Mouse (Mus musculus): ENCODE measurements around the gene Cfap43. TPM values are rescaled to one million over a fixed set of nuclear protein-coding genes. Genes with fewer than 3 reads are reported as not detected.
A peak's percentile ranks its signal among the peaks of the same experiment; 100 is the strongest.

The Cfap43 gene
- polyA plus RNA-seq (2016; fragmentation: Nextera tagmentation; extraction: Ambion mirVana), result 0.06 and 0.11 TPM in 2 replicates

DNA sequence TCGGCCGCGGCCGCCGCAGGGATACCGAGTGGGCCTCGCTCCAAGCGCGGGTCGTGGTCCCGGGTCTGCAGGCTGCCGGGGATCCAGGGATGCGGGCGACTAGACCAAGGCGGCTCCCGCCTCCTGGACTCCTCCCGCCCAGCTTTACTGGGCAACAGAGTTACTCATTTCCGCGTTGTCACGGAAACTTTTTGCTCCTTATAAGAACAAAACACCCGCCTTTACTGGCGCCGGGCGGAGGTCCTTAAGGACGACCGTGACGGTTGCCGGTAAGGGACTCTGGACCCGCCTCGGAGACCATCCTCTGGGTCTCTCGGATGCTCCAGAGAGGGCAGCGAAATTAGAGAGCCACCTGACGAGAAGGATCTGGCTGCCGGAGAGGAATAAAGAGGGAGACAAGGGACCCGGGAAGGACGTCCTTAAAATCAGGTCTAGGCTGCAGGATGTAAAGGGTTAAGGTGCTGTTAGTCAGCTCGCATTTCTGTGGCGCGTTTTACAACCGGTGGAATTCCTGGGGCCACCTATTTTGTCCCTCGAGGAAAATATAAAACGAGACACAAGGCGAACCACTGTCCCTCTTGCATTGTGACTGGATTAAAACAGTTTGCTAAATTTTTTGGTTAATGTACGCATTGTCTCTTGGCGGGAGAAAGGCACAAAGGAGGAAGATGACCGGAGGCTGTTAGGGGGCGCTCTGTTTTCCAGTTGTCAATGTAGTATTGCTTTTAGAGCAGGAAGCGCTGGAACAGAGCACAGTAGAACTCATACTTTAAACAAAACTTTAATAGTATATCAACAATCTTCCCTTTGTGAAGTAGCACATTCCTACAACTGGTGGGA is at the start of gene Cfap43, which contains the start of gene Itprip:
Gene Cfap43, minus strand, starts transcription at position 162 of the 840 bp plus-strand sequence.
Gene Itprip, minus strand, starts transcription at position 174 of the 840 bp plus-strand sequence.
- Histone ChIP-seq H3K36me3 (0 out of 2 replicates have a peak, but pooled peaks cover under 1% of the 10 kb centered on the region), H3K4me1 (peaks cover 33% of the 10 kb centered on the region), H3K9me3 (no peaks in the 10 kb centered on the region), H3K27ac (peak within 1 kb of the TSS; percentile 97), H3K4me3 (peak within 1 kb of the TSS; percentile 86), H3K27me3 (ENCODE audit: insufficient read depth, poor library complexity, severe bottlenecking) (no peaks in the 10 kb centered on the region)
- under 1% methylated on average over 48 of the region's 48 CpGs for WGBS
- peak; percentile 93 for DNase-seq (ENCODE audit: low spot score)

GRCm38 (mm10) chr19:47958181-47958580 is 39.1 kb upstream of the Cfap43 start:
- Histone ChIP-seq H3K27me3 (ENCODE audit: insufficient read depth, poor library complexity, severe bottlenecking) (no peaks in the 10 kb centered on the region), H3K4me1 (no peaks in the 10 kb centered on the region), H3K27ac (no peak overlapping the region), H3K36me3 (no peaks in the 10 kb centered on the region), H3K9me3 (no peaks in the 10 kb centered on the region), H3K4me3 (no peak overlapping the region)
- WGBS, result 69% methylated on average over 13 of the region's 13 CpGs
- DNase-seq (ENCODE audit: low spot score), result no peak

DNA sequence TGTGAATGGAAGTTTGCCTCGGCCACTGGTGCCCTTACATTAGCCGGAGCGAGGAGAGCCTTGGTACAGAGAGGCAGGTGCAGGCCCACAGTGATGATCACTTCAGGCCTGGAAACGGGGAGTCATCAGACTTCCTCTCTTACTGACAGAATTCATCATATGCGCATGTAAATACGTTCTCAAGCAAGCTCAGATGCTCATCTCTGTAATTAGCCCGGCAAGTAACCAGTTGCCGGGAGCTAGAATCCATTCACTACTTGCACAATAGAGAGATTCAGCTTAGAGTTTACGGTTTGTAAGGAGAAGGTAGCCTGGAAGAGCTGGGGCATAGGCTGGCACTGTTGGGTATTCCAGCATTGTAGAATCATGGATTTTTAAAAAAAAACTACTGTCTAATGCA is 34.1 kb upstream of the Cfap43 start:
- WGBS, result 80% methylated on average over 9 of the region's 9 CpGs
- no peaks in the 10 kb centered on the region for H3K36me3 ChIP-seq
- no peak overlapping the region for H3K4me3 ChIP-seq
- H3K9me3 ChIP-seq, result no peaks in the 10 kb centered on the region
- no peak overlapping the region for H3K27ac ChIP-seq
- DNase-seq (ENCODE audit: low spot score), result no peak
- H3K27me3 ChIP-seq (ENCODE audit: insufficient read depth, poor library complexity, severe bottlenecking), result no peaks in the 10 kb centered on the region
- no peaks in the 10 kb centered on the region for H3K4me1 ChIP-seq

GRCm38 (mm10) chr19:47950946-47951345 is 31.9 kb upstream of the Cfap43 start:
- Histone ChIP-seq H3K4me3 (no peak overlapping the region), H3K27me3 (ENCODE audit: insufficient read depth, poor library complexity, severe bottlenecking) (peaks cover 4% of the 10 kb centered on the region; the same call in 1 of the 2 replicates), H3K36me3 (no peaks in the 10 kb centered on the region), H3K27ac (no peak overlapping the region), H3K4me1 (no peaks in the 10 kb centered on the region), H3K9me3 (no peaks in the 10 kb centered on the region)
- 86% methylated on average over 7 of the region's 7 CpGs for WGBS
- no peak for DNase-seq (ENCODE audit: low spot score)

GRCm38 (mm10) chr19:47946821-47947465 is 27.9 kb upstream of the Cfap43 start:
- no peak for DNase-seq (ENCODE audit: low spot score)
- Histone ChIP-seq H3K4me1 (no peaks in the 10 kb centered on the region), H3K36me3 (no peaks in the 10 kb centered on the region), H3K27ac (no peak overlapping the region), H3K4me3 (0 out of 2 replicates have a peak overlapping the region, but pooled peaks have one; percentile 5), H3K9me3 (no peaks in the 10 kb centered on the region), H3K27me3 (ENCODE audit: insufficient read depth, poor library complexity, severe bottlenecking) (peaks cover 11% of the 10 kb centered on the region; the same call in 1 of the 2 replicates)
- WGBS, result 53% methylated on average over 23 of the region's 23 CpGs

- DNase-seq (ENCODE audit: low spot score), result no peak
- no peak overlapping the region for H3K27ac ChIP-seq
- H3K4me1 ChIP-seq, result peaks cover 10% of the 10 kb centered on the region
- no peak overlapping the region for H3K4me3 ChIP-seq
- H3K27me3 ChIP-seq (ENCODE audit: insufficient read depth, poor library complexity, severe bottlenecking), result peaks cover 22% of the 10 kb centered on the region; the same call in 1 of the 2 replicates
- no peaks in the 10 kb centered on the region for H3K36me3 ChIP-seq
- 82% methylated on average over 6 of the region's 6 CpGs for WGBS
- no peaks in the 10 kb centered on the region for H3K9me3 ChIP-seq
These were observed 20.3 kb upstream of the Cfap43 start for GRCm38 (mm10) chr19:47939361-47939760.

DNA sequence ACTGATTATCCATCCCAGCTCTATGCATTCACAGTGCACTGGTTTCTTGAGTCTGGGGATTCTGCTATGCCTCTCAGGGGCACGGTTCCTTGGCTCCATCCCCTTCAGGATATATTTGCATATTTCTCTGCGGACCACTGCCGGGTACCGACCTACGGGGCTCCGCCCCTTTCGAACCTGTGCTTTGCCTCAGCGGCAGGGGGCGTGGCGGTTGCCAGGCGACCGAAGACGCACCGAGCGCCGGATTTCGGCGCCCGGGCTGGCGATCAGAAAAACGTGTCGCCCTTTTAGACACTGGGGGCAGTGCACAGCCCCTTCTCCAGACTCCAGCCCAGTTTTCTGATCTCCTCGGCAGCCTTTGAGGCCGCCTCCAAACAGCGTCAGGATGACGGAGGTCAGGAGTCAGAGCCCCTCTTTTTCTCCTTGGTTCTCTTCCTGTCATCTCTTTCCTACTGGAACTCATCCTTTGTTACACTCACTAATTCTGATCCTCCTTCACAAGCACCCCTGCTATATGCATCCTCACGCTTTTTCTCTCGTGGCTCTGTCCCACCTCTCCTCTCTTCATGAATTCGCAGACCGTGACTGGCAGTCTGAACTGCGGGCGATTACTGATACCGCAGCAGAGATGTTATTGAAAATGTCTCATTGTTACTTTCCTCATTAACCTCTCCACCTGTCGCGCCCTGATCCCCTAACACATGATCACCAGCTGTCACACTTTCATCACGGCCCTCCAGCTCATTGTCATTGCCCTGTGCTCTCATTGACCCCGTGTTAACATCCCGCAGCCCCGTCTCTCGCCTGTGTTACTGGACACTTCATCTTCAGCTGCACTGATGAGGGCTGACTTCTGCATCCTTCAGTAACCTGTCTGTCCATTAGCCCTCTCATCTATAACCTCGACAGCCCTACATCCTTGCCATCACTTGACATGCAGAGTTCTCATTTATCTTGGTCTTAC is 18.6 kb upstream of the Cfap43 start, which contains the start of gene Cfap58:
Gene Cfap58, plus strand, starts transcription at position 233 of the 964 bp plus-strand sequence.
- 10% methylated on average over 41 of the region's 41 CpGs for WGBS
- peaks cover 22% of the 10 kb centered on the region; the same call in 1 of the 2 replicates for H3K27me3 ChIP-seq (ENCODE audit: insufficient read depth, poor library complexity, severe bottlenecking)
- H3K9me3 ChIP-seq, result no peaks in the 10 kb centered on the region
- H3K4me1 ChIP-seq, result peaks cover 10% of the 10 kb centered on the region
- peak within 1 kb of the TSS; percentile 53 for H3K4me3 ChIP-seq
- peak; percentile 85 for DNase-seq (ENCODE audit: low spot score)
- H3K27ac ChIP-seq, result 0 out of 2 replicates have a peak within 1 kb of the TSS, but pooled peaks have one; percentile 19
- H3K36me3 ChIP-seq, result no peaks in the 10 kb centered on the region

DNA sequence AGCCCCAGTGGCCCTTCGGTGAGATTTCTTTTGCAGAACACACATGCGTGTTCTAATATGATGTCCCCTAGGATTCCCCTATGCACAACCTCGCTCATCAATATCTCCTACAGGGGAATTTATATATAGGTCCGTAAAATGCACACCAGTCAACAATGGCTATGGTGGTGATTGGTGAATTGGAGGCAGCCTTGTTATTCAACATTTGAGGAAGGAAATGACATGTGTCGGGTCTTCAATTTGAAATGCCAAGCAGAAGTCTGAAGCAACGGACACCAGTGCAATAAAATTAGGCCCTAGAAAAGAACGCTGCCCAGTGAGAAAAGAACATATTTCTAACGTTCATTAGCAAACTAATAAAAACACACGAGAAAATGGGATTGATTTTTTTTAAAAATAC is 17.9 kb upstream of the Cfap43 start:
- Histone ChIP-seq H3K4me1 (peaks cover 10% of the 10 kb centered on the region), H3K36me3 (no peaks in the 10 kb centered on the region), H3K27ac (no peak overlapping the region), H3K4me3 (peak overlapping the region; percentile 53), H3K27me3 (ENCODE audit: insufficient read depth, poor library complexity, severe bottlenecking) (peaks cover 22% of the 10 kb centered on the region; the same call in 1 of the 2 replicates), H3K9me3 (no peaks in the 10 kb centered on the region)
- 68% methylated on average over 9 of the region's 9 CpGs for WGBS
- no peak for DNase-seq (ENCODE audit: low spot score)

- Histone ChIP-seq H3K9me3 (no peaks in the 10 kb centered on the region), H3K4me3 (no peak overlapping the region), H3K36me3 (no peaks in the 10 kb centered on the region), H3K27me3 (ENCODE audit: insufficient read depth, poor library complexity, severe bottlenecking) (peaks cover 22% of the 10 kb centered on the region; the same call in 1 of the 2 replicates), H3K27ac (no peak overlapping the region), H3K4me1 (peaks cover 10% of the 10 kb centered on the region)
- DNase-seq (ENCODE audit: low spot score), result no peak
- WGBS, result 91% methylated on average over 11 of the region's 11 CpGs
These were observed 17.4 kb upstream of the Cfap43 start for GRCm38 (mm10) chr19:47936490-47936889.

DNA sequence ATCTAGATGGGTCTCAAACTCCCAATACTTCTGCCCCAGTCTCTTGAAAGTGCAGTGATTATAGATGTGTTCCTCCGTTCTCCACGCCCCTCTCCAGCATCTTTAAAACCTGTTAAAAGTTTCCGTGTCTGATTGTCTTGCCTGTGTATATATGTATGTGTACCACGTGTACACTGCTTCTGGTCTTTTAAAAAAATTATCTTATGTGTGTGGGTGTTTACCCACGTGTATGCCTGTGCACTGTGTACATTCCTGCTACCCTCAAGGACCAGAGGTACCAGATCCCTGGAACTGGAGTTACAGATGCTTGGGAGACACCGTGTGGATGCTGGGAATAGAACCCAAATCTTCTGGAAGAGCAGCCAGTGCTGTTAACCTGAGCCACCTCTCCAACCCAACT is 16.4 kb upstream of the Cfap43 start:
- H3K27ac ChIP-seq, result no peak overlapping the region
- WGBS, result 82% methylated on average over 6 of the region's 6 CpGs
- H3K4me3 ChIP-seq, result no peak overlapping the region
- peaks cover 10% of the 10 kb centered on the region for H3K4me1 ChIP-seq
- no peaks in the 10 kb centered on the region for H3K9me3 ChIP-seq
- H3K36me3 ChIP-seq, result no peaks in the 10 kb centered on the region
- peaks cover 22% of the 10 kb centered on the region; the same call in 1 of the 2 replicates for H3K27me3 ChIP-seq (ENCODE audit: insufficient read depth, poor library complexity, severe bottlenecking)
- no peak for DNase-seq (ENCODE audit: low spot score)

GRCm38 (mm10) chr19:47934636-47935238 is 15.7 kb upstream of the Cfap43 start:
- no peaks in the 10 kb centered on the region for H3K36me3 ChIP-seq
- peaks cover 18% of the 10 kb centered on the region; the same call in 1 of the 2 replicates for H3K27me3 ChIP-seq (ENCODE audit: insufficient read depth, poor library complexity, severe bottlenecking)
- no peak overlapping the region for H3K27ac ChIP-seq
- no peak overlapping the region for H3K4me3 ChIP-seq
- H3K4me1 ChIP-seq, result peaks cover 10% of the 10 kb centered on the region
- 56% methylated on average over 16 of the region's 16 CpGs for WGBS
- DNase-seq (ENCODE audit: low spot score), result no peak
- H3K9me3 ChIP-seq, result no peaks in the 10 kb centered on the region

- H3K4me1 ChIP-seq, result peaks cover 10% of the 10 kb centered on the region
- no peak for DNase-seq (ENCODE audit: low spot score)
- peaks cover 17% of the 10 kb centered on the region; the same call in 1 of the 2 replicates for H3K27me3 ChIP-seq (ENCODE audit: insufficient read depth, poor library complexity, severe bottlenecking)
- H3K4me3 ChIP-seq, result no peak overlapping the region
- H3K36me3 ChIP-seq, result no peaks in the 10 kb centered on the region
- WGBS, result 91% methylated on average over 8 of the region's 8 CpGs
- no peaks in the 10 kb centered on the region for H3K9me3 ChIP-seq
- H3K27ac ChIP-seq, result no peak overlapping the region
These were observed 15.1 kb upstream of the Cfap43 start for GRCm38 (mm10) chr19:47934146-47934545.

Data from heart, embryonic 10.5 days (tissue).